8 mouse cellular contexts compared by ENCODE assay signal in the genomic region with DNA sequence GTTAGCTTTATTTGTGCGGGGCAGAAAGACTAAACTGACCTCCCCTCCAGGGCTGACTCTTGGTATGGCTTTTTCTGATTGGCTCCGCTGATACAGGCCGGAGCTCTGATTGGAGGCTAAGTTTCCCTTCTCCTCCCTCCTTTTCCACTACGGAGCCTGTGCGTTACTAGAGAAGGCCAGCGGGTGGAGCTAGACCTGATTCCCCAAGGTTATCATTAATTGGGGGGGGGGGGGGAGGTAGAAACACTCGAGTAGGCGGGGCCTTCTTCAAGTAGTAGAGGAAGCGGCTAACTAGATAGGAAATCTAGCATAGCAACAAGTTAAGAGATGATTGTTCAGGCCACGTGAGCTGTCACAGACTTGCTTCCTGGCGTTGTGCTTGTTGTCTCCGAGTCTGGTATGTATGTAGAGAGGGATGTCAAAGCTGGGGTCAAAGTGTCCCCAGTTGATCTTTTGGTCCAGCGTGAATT. TPM values are rescaled to one million over a fixed set of nuclear protein-coding genes. Genes with fewer than 3 reads are reported as not detected.
A peak's percentile ranks its signal among the peaks of the same experiment; 100 is the strongest.
DNase-seq lines count a peak whose midpoint lies in the region; ATAC-seq and TF ChIP-seq lines count a peak whose summit lies in the region.

No protein-coding gene starts in this region.

- H3K4me2 ChIP-seq in hindbrain, embryonic 11.5 days (replicated peaks; ENCODE audit: low read depth, low read length), result peak overlapping the region; percentile 68
- peak overlapping the region; percentile 98 for H3K4me2 ChIP-seq in lung, embryonic 16.5 days (ENCODE audit: low read depth, low read length)

- CTCF ChIA-PET in Patski (lab: Charles Lee), result interaction anchor here (0.8 to 1.9 kb wide), 11 partner anchors 11 to 132 kb away, joined by 3 to 8 read pairs (median 5); a partner anchor contains a TSS

- H3K9me3 ChIP-seq in hindbrain, embryonic 11.5 days (ENCODE audit: control insufficient read depth, low read length), result no peaks in the 10 kb centered on the region
- H3K9me3 ChIP-seq in lung, embryonic 16.5 days (ENCODE audit: control insufficient read depth, low read length), result no peaks in the 10 kb centered on the region

- H3K27ac ChIP-seq in hindbrain, embryonic 11.5 days (ENCODE audit: low read depth, low read length), result no peak overlapping the region
- H3K27ac ChIP-seq in lung, embryonic 16.5 days (ENCODE audit: low read length), result peak overlapping the region; percentile 78

- 0% methylated on average over 13 of the region's 13 CpGs for WGBS in hindbrain, embryonic 11.5 days
- 0% methylated on average over 13 of the region's 13 CpGs for WGBS in lung, embryonic 16.5 days

- peak; percentile 83 for DNase-seq in Patski (ENCODE audit: low read depth, low spot score)
- DNase-seq in cerebellum, adult 9-11 months, result peak; percentile 79
- peak; percentile 83 for DNase-seq in hindbrain, embryonic 11.5 days (ENCODE audit: low spot score)
- peak; percentile 90 for DNase-seq in layer of hippocampus, adult 9-11 months
- DNase-seq in ovary, adult 18-20 months (ENCODE audit: low spot score), result peak; percentile 83
- DNase-seq in thymus, postnatal 0 days (ENCODE audit: low spot score), result peak; percentile 92

- POLR2A ChIA-PET in Patski (lab: Charles Lee), result interaction anchor here (0.7 to 1.4 kb wide), 2 partner anchors 132 to 193 kb away, joined by 6 read pairs; a partner anchor contains a TSS

- H3K36me3 ChIP-seq in hindbrain, embryonic 11.5 days (ENCODE audit: control insufficient read depth, insufficient read depth, low read length), result no peaks in the 10 kb centered on the region
- no peaks in the 10 kb centered on the region for H3K36me3 ChIP-seq in lung, embryonic 16.5 days (ENCODE audit: control insufficient read depth, insufficient read depth, low read length)

- in situ Hi-C loops in Patski (cut with MboI; ENCODE audit: low pct_unique_long_range_greater_than_20kb), result loop anchor here (5.0 kb wide), 2 partner anchors 41 to 101 kb away; a partner anchor contains a TSS

- peaks cover 4% of the 10 kb centered on the region; the same call in 1 of the 2 replicates for H3K4me1 ChIP-seq in hindbrain, embryonic 11.5 days (replicated peaks; ENCODE audit: control insufficient read depth, insufficient read depth, low read length)
- H3K4me1 ChIP-seq in lung, embryonic 16.5 days (replicated peaks; ENCODE audit: control insufficient read depth, insufficient read depth, low read length), result peaks cover 48% of the 10 kb centered on the region

- no peaks in the 10 kb centered on the region for H3K27me3 ChIP-seq in Patski
- peaks cover 72% of the 10 kb centered on the region for H3K27me3 ChIP-seq in hindbrain, embryonic 11.5 days (ENCODE audit: control insufficient read depth, insufficient read depth, low read length)
- H3K27me3 ChIP-seq in lung, embryonic 16.5 days (ENCODE audit: control insufficient read depth, insufficient read depth, low read depth, low read length), result peaks cover 41% of the 10 kb centered on the region

- ATAC-seq in Patski, result peak; percentile 54
- peak; percentile 57 for ATAC-seq in frontal cortex, adult (ENCODE audit: low TSS enrichment)
- peak; percentile 58; the same call in 1 of the 2 replicates for ATAC-seq in hindbrain, embryonic 11.5 days (ENCODE audit: low FRiP score)
- peak; percentile 71 for ATAC-seq in lung, embryonic 16.5 days (ENCODE audit: low read depth)

- H3K9ac ChIP-seq in hindbrain, embryonic 11.5 days (ENCODE audit: low read depth, low read length), result no peak overlapping the region
- H3K9ac ChIP-seq in lung, embryonic 16.5 days (ENCODE audit: low read length), result peak overlapping the region; percentile 47

- no peak for TF ChIP-seq CTCF in Patski (IDR thresholded peaks at IDR 0.05)

- peak overlapping the region; percentile 40 for H3K4me3 ChIP-seq in hindbrain, embryonic 11.5 days (ENCODE audit: low read depth, low read length)
- H3K4me3 ChIP-seq in lung, embryonic 16.5 days (ENCODE audit: low read length), result peak overlapping the region; percentile 65

RNA-seq across cellular contexts. Expression of a gene that starts 1.1 kb away (rescaled TPM):
- 1.1 TPM for polyA plus RNA-seq in Patski (2021)
- 0.24 TPM in 1 of 2 replicates, not detected in the other for polyA plus RNA-seq in hindbrain, embryonic 11.5 days (2014; fragmentation: Nextera tagmentation; extraction: Ambion mirVana)
- polyA plus RNA-seq in lung, embryonic 16.5 days (2015; fragmentation: Nextera tagmentation; extraction: Ambion mirVana), result 0.24 and 0.33 TPM in 2 replicates
- polyA plus RNA-seq in thymus, postnatal 0 days (2015; fragmentation: Nextera tagmentation; extraction: Ambion mirVana), result 0.14 and 0.33 TPM in 2 replicates

RNA-seq across cellular contexts. Expression of a gene that starts 1.6 kb away (rescaled TPM):
- 0.99 TPM for polyA plus RNA-seq in Patski (2021)
- 5.4 and 5.7 TPM in 2 replicates for polyA plus RNA-seq in hindbrain, embryonic 11.5 days (2014; fragmentation: Nextera tagmentation; extraction: Ambion mirVana)
- 2.2 and 4.2 TPM in 2 replicates for polyA plus RNA-seq in lung, embryonic 16.5 days (2015; fragmentation: Nextera tagmentation; extraction: Ambion mirVana)
- polyA plus RNA-seq in thymus, postnatal 0 days (2015; fragmentation: Nextera tagmentation; extraction: Ambion mirVana), result 0.31 and 0.48 TPM in 2 replicates

RNA-seq across cellular contexts. Expression of a gene that starts 15.0 kb away (rescaled TPM):
- polyA plus RNA-seq in Patski (2021), result 0.06 TPM
- polyA plus RNA-seq in hindbrain, embryonic 11.5 days (2014; fragmentation: Nextera tagmentation; extraction: Ambion mirVana), result 4.3 and 4.5 TPM in 2 replicates
- polyA plus RNA-seq in lung, embryonic 16.5 days (2015; fragmentation: Nextera tagmentation; extraction: Ambion mirVana), result 76.2 and 93.0 TPM in 2 replicates
- 64.8 and 64.9 TPM in 2 replicates for polyA plus RNA-seq in thymus, postnatal 0 days (2015; fragmentation: Nextera tagmentation; extraction: Ambion mirVana)

RNA-seq across cellular contexts. Expression of a gene that starts 28.3 kb away (rescaled TPM):
- 89.1 TPM for polyA plus RNA-seq in Patski (2021)
- 120 and 132 TPM in 2 replicates for polyA plus RNA-seq in hindbrain, embryonic 11.5 days (2014; fragmentation: Nextera tagmentation; extraction: Ambion mirVana)
- 156 TPM in 2 replicates for polyA plus RNA-seq in lung, embryonic 16.5 days (2015; fragmentation: Nextera tagmentation; extraction: Ambion mirVana)
- polyA plus RNA-seq in thymus, postnatal 0 days (2015; fragmentation: Nextera tagmentation; extraction: Ambion mirVana), result 116 and 130 TPM in 2 replicates

RNA-seq across cellular contexts. Expression of a gene that starts 36.1 kb away (rescaled TPM):
- polyA plus RNA-seq in Patski (2021), result 0.10 TPM
- polyA plus RNA-seq in hindbrain, embryonic 11.5 days (2014; fragmentation: Nextera tagmentation; extraction: Ambion mirVana), result 0.45 and 2.7 TPM in 2 replicates
- polyA plus RNA-seq in lung, embryonic 16.5 days (2015; fragmentation: Nextera tagmentation; extraction: Ambion mirVana), result 1.1 and 1.2 TPM in 2 replicates
- 0.59 and 0.69 TPM in 2 replicates for polyA plus RNA-seq in thymus, postnatal 0 days (2015; fragmentation: Nextera tagmentation; extraction: Ambion mirVana)

Comparison
In these comparisons a context has a peak if more than half of its experiments do, and no peak if none do; other contexts are left out.
1. RNA of a gene that starts 15.0 kb away (polyA plus RNA-seq): 76.2 to 93.0 TPM in lung, embryonic 16.5 days and 64.8 to 64.9 TPM in thymus, postnatal 0 days; 4.3 to 4.5 TPM in hindbrain, embryonic 11.5 days and 0.06 TPM in Patski (single experiment); every median in the first group is over 10 times any median in the second.
2. Peak in every context shown above with its lines, with median percentiles within 50 percentile points of each other: ATAC-seq and DNase-seq.